Mouse (Mus musculus) liver, adult (tissue): ENCODE measurements at regions not wholly inside any gene's neighbourhood (a gene's known extent, or its start where the extent isn't known, plus 50 kb on each side); places are given as distances from the start of the nearest gene placed in this dataset.

Experiments used
- GATA4 ChIP-seq: IDR thresholded peaks from 2 replicates; pipeline ENCODE4 v1.6.1; 2014; ENCODE audit warnings: mild to moderate bottlenecking, low read length; ENCODE audit not compliant: insufficient replicate concordance

- TF ChIP-seq GATA4 = no peak
Observed at GRCm38 (mm10) chr8:107689020-107689419, 100.8 kb upstream of the Psmd7 start.

- TF ChIP-seq GATA4 = no peak
Observed at GRCm38 (mm10) chr8:107691251-107691650, 103.0 kb upstream of the Psmd7 start.

DNA sequence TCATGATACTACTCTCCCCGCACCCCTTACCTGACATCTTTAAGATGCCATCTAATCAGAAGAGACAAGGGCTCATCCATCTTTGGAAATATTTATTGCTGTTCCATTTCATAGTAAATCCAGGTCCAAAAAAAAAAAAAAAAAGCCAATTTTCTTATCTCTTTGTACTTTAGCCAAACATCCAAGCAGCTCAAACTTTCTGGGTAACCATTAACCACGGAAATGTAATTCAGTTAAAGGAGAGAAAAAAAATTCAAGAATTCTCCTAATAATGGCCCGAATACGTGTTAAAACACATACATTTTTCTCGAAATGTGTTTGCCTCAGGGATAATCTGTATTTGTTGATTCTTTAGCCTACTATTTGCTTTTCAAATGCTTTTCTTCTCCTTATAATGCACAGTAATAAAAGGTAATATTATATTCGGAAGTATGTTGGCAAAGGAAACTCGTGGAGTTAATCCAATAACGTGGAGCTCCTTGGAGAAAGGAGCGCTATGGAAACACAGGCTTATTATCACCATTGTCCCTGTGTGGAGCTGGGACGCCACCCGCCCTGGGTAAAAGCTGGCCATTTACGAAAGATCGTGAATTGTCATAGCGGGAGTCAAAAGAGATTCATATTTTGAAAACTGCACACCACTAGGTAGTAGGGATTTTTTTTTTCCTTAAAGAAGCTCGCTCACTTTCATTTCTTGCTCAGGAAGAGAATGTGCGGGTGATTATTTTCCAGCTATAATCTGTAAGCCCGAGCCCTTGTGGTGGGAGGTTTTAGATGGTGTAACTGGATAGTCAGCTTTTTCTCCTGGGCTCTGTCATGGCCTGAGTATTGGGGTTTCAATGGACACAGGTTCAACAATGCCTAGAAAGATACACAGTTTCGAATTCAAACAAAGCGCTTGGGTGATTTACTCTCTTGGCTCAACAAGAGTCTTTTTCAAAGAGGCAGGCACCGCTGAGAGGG lies 108.4 kb upstream of the Psmd7 start:
- peak; percentile 77 for TF ChIP-seq GATA4

DNA sequence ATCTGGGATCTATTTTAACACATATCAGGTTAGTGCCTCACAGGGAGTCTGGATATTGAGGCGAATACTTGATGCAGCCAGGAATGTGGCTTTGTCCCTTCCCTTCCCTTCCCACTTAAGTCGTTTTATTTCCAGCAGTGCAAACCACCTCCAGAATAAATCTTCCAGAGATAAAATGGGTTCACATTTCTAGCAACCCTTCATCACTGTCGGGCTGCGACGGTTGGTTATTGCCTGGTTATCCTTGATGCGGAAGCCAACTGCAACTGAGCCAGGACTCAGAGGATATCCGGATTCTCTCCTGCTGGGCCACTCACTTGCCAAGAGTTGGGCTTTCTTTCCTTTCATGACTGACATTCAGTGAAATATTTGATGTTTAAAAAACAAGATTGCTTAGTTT lies 111.0 kb upstream of the Psmd7 start:
- no peak for TF ChIP-seq GATA4

GRCm38 (mm10) chr8:107699759-107700158 lies 111.5 kb upstream of the Psmd7 start:
- TF ChIP-seq GATA4 = no peak

GRCm38 (mm10) chr8:107715901-107716300 lies 127.6 kb upstream of the Psmd7 start:
- TF ChIP-seq GATA4 = no peak

DNA sequence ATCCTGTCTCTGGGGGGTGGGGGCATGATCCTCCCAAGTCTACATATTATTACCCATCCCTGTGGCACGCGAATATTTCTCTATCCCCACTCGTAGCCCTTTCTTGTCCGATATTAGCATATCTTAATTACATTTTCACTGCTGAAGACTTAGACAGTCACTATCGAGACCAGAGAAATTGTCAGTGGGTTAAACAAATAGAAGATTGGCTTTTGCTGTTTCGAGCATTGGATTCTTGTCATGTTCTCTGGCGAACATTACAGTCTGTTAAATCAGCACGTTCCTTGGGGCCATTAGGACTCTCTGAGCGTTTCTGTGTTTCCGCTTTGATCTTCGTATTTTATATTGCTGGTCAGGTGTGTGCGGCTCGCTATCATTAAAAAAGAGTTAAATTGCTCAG lies 129.6 kb upstream of the Psmd7 start:
- TF ChIP-seq GATA4 = no peak

- TF ChIP-seq GATA4 = no peak
Observed at GRCm38 (mm10) chr8:107719656-107720055, 131.4 kb upstream of the Psmd7 start.

- TF ChIP-seq GATA4 = no peak
Observed at GRCm38 (mm10) chr8:107726716-107727115, 138.5 kb upstream of the Psmd7 start.

DNA sequence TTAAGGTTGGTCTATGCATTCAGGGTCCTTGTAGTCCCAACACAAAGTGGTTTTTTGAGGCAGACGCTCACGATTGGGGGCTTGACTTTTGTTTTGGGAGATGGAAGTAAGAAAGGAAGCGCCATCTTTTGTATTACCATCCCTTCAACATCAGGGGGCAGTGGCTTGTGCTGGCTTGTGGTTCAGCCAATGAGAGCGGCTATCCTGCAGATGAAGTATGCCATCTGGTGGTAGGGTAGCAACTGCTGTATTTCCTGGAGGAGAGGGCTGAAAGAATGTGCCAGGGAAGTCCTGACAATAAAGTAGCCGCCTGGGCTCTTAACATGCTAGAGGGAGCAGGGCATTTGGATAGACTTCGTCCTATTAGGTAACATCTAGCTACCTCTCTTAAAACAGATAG lies 139.0 kb upstream of the Psmd7 start:
- no peak for TF ChIP-seq GATA4

DNA sequence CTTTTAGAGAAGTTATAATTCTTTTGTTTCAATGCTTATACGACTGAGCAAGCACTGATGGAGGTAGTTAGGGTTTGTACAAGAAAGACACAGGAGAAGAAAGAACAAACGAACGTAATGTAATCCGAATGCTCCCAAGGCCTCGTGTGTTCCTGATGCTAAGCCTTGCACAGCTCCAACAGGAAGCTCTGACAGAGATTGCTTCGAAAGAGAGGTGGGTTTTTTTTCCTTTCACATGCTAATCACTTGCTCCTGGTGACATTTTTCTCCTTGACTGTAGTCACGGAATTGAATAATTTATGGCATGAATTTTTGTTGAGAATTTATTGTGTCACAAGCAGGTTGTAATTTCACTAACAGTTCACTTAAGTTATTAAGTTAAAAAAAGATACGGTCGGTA lies 150.8 kb upstream of the Psmd7 start:
- TF ChIP-seq GATA4 = no peak

GRCm38 (mm10) chr8:107757083-107757482 lies 168.8 kb upstream of the Psmd7 start:
- TF ChIP-seq GATA4 = no peak

DNA sequence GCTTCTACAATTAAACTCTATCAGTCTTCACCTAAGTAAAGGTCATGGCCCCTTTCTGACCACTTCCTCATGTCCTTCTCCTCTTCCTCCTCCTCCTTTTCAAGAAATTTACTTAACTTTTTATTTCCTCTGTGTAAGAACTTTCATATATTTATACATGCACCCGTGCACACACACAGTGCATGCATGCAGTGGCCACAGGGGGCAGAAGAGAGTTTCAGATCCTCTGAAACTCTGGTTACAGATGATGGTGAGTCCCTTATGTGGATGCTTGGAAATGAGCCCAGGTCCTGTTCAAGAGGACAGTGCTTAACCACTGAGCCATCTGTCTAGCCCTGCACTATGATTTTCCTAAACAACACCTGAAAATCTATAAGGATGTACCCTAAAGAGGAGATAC lies 170.4 kb upstream of the Psmd7 start:
- TF ChIP-seq GATA4 = no peak

DNA sequence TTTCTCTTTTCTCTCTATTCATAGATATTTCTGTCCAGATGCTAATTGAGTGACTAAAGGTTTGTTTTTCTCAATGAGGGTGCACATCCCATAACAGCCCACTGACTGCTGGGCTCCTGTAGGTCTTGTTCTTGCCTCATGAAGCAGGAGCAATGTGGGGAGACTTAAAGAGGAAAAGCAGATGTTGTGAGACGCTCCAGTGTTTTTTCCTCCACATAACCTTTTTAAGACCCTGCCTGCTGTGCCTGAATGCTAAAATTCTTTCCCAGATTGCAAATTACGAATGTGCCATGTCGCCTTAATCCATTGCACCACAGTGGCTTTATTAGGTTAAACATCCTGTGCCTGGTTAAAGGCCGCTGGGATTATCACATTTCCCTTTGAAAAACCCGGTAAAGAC lies 165.5 kb upstream of the Zfhx3 start:
- no peak for TF ChIP-seq GATA4

DNA sequence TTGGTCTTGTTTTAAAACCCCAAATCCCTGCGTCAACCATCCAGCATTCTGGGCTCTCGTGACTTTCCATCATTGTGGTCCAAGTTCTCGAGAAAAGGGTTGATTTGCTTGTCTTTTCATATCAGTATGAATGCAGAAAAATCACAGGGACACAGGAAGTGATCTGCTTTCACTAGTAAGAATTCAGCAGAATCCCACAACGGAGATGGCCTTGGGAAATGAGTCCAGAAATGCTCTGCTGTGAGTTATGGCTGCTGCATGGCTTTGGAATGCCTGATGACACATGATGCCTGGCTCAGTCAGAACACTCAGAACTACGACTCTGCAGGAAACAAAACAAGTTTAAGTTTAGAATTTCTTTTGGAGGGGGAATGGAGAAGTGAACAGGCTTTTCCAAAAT lies 156.7 kb upstream of the Zfhx3 start:
- no peak for TF ChIP-seq GATA4

GRCm38 (mm10) chr8:107792286-107792685 lies 150.2 kb upstream of the Zfhx3 start:
- TF ChIP-seq GATA4 = no peak

GRCm38 (mm10) chr8:107814931-107815330 lies 127.5 kb upstream of the Zfhx3 start:
- no peak for TF ChIP-seq GATA4
